Mouse (Mus musculus): ENCODE data around the gene Mthfd1l.

Mthfd1l gene

DNA sequence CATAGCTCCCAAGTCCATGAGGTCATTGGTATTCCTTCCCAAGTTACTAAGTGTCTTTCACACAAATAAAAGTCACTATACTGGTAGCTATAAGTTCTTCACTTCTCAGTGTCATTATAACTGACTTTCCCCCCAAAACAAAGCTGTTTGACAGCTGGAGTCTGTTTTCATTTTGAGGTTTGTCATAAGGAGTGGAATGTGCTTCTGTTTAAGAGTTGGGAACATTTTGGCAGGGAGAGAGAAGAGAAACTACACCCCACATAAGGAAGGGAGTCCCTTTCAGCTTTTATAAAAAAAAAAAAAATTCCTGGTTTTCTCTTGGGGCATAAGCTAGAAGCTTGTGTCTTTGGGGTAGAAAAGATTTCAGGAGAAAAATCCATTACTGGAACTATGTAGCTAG is 143.7 kb downstream of the Mthfd1l start:
- DNase-seq (ENCODE audit: inconsistent age in 2 of 2, low spot score in 1 of 2): no peak

DNA sequence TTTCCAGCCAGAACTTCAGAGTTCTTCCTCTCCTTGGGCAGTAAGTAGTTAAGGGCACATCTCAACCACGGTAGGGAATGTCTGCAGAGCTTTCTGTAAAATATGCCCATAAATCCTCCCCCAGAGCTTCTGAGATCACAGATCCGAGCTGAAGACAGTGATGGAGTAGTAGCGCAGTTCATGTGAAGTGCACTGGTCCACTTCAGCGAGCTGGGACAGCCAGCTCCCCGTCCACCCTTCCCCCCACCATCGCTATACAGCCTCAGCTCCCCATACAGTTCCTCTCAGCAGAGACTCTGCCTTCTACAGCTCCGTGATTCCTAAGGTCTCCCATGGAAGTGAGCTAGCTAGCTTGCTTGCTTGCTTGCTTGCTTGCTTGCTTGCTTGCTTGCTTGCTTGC is 144.2 kb downstream of the Mthfd1l start:
- DNase-seq (ENCODE audit: inconsistent age in 2 of 2, low spot score in 1 of 2): peak in 1 of 2 experiments; percentile 42

DNA sequence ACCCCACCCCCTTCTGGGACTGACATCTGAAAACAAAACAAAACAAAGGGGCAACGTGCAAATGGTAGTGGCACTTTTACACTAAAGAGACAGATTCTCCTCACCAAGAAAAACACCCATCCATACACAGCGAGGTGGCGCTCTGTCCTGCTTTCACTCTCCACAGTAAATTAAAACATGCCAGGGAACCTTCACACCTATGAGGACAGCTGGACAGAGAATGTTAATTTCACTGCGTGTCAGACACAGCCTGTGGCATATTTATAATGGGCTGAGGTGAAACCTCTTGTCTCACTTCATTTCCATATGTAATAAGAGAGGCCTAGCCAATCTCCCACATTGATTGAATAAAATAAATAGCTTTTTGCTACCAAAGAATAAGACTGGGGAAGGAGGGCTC is 146.4 kb downstream of the Mthfd1l start:
- DNase-seq (ENCODE audit: inconsistent age in 2 of 2, low spot score in 1 of 2): no peak

DNA sequence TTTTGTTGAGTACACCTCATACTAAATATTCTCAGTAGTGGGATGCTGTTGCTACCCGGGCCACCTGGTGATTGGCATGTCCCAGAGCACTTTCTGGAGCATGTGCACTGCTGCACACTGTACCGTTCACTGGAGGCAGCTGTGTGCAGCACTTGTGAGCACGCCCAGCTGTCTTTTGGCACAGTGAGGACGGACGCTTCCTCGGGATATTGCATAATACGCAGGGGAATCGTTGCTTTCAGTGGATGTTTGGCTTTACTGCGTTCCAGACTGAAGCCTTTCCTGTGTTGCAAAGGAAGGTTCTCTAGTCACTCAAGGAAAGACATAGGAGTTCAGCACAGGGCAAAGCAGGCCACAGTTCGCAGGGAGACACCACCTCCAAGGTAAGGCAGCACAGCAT is 147.8 kb downstream of the Mthfd1l start:
- DNase-seq (ENCODE audit: inconsistent age in 2 of 2, low spot score in 1 of 2): peak; percentile 45 to 69

DNA sequence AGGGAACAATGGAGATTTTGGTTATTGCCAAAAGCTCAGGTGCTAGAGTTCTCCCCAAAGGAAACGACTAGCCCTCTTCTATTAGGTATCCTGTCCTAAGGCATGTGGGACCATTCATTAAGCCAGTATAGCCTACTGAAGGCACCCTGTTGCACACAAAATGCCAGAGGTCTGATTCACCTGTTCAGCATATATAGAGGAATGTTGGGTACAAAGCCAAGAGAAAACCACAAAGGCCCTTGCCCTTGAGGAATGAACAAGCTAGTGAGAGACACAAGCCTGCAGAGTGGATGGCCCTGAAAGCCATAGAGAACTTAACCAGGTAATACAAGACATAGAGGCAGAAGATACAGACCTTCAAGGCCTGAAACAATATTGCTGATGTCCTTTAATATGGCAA is 148.3 kb downstream of the Mthfd1l start:
- DNase-seq (ENCODE audit: inconsistent age in 2 of 2, low spot score in 1 of 2): no peak

DNA sequence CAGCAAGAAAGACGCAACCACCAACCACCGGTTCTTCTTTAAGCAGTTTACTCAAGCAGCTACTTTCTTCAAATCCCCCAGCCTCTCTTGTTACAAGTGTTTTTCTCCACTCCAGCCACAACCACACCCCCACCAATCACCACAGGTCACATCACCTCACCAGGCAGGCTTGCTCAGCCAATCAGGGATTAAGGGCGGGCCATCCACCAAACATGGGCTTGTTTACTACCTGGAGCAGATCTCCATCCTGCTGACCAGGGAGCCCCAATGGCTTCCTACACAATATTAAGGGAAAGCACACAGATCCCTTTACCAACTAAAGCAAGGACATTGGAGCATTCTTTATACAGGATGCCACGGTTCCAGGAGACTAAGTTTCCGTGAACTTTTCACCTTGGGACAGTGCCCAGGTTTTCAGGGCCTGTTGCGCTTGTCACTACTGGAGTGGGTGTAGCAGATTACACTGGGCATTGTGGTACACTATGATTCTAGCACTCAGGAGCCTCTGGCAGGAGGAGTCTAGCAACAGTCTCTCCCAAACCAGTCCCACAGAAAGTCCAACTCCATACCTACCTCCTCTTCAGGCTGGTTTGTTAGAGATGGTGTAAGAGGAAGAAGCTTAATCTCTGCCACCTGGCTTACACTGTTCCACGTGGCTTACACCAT is 150.5 kb downstream of the Mthfd1l start:
- peak; percentile 23 to 66 for DNase-seq (ENCODE audit: inconsistent age in 2 of 2, low spot score in 1 of 2)

DNA sequence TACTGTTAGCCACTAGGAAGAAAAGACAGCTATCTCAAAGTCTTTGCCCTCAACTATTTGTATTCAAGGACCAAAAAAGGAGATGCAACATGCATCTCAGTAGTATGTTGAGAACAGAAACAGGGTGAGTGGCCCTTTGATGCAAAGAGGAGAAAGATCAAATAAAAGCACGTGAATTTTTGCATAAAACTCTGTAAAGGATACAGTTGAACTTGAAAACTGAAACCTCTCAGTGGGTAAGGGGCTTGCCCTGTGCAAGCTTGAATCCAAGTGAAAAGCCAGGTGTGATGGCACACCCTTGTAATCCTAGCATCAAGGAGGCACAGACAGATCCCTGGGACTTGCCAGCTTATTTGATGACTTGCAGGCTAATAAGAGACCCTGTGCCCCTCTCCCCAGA is 151.2 kb downstream of the Mthfd1l start:
- no peak for DNase-seq (ENCODE audit: inconsistent age in 2 of 2, low spot score in 1 of 2)

DNA sequence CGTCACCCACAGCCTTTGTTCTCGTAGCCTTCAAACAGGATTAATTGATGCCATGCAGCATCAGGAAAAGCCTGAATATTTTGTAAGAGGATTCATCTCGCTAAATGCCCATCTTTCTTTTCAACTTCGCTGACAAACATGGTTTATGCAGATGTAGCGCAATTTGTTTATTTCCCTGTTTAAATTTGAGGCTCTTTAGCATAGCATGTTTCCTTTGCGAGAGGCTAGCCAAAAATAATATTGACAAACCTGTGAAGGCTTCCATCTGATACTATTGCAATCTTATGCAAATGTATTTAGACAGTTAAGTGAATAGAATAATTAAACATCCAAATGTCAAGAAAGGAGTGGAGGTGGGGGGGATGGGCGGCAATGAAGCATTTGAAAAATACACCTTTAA is 152.3 kb downstream of the Mthfd1l start:
- DNase-seq (ENCODE audit: inconsistent age in 2 of 2, low spot score in 1 of 2): no peak

DNA sequence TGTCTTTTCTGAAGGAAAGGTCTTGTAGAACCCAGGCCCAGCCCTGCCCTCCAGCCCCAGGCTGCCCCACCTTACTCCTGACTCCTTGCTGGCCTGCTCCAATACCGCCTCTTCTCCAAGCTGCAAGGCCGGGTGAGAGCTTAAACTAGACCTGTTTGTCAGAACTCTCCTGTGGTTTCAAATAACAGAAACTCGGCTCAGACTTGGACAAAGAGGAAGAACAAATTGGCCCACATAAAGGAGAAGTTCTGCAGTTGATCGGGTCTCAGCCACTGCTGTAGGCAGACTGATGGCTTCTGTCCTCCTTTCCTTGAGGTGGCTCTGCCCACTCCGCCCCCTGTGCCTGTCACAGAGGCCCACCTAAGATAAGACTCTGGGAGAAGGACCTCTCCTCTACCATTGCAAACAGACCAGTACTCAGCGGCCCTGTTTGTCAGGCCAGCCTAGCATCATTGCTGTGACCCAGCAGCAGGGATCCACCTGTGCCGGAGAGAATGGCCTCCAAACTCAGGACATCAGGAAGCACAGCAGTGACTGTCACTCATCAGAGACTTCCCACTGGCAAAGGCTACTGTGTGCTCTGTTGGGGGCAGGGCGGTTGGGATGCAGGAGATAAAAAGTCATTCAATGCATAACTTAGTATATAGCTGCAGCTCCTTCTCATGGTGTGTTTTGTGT is 153.6 kb downstream of the Mthfd1l start:
- no peak for DNase-seq (ENCODE audit: inconsistent age in 2 of 2, low spot score in 1 of 2)

DNA sequence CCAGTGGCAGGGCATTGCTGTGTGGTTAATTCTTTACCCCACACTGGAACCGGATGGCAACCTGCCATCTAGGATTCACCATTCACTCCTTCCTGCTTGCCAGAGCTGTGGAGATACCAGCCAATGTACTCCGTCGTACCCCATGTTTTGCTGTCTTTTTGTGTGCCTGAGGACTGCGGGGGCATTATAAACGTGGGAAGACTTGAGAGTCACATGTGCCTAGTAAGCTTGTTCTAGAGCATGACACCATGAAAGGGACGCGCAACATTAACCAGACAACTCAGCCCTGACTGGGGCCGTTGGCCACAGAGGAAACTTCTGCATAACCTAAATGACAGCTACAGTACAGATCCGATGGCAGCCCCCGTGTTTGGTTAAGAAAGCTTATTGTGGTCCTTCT is 155.5 kb downstream of the Mthfd1l start:
- DNase-seq (ENCODE audit: inconsistent age in 2 of 2, low spot score in 1 of 2): no peak

DNA sequence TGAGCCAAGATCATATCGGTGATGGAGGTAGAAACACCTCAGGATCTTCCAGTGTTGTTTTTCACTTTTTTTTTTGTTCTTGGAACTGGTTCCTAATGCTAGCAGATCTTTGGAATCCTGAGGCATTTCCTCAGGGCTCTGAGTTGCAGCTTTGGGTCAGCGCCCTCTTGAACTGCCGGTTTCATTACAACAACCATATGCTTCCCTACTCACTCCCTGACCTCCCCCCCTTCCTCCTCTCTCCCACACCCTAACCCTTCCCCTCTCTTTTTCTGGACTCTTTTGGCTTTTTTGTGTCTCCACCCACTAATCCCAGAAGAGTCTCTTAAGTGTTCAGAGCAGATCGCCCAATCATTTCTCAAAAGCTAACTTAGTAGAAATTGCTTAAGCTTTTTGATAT is 156.0 kb downstream of the Mthfd1l start:
- no peak for DNase-seq (ENCODE audit: inconsistent age in 2 of 2, low spot score in 1 of 2)

DNA sequence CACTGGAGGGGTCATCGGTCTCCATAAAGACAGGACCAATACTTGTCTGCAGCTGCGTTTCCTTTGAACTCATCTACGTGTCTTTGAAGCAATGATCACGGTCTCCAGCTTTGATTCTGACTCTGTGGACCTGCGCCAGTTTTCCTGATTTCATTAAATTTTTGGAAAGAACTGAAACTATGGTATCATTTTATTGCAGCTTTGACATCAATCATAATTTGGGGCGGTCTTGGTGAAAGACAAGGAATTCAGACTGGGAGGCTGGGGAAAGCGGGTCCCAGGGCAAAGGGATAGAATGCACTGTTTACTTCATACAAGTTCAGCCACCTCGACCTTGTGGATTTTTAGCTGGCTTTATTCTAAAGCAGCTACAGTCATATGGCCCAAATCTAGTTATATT is 156.5 kb downstream of the Mthfd1l start:
- DNase-seq (ENCODE audit: inconsistent age in 2 of 2, low spot score in 1 of 2): no peak

DNA sequence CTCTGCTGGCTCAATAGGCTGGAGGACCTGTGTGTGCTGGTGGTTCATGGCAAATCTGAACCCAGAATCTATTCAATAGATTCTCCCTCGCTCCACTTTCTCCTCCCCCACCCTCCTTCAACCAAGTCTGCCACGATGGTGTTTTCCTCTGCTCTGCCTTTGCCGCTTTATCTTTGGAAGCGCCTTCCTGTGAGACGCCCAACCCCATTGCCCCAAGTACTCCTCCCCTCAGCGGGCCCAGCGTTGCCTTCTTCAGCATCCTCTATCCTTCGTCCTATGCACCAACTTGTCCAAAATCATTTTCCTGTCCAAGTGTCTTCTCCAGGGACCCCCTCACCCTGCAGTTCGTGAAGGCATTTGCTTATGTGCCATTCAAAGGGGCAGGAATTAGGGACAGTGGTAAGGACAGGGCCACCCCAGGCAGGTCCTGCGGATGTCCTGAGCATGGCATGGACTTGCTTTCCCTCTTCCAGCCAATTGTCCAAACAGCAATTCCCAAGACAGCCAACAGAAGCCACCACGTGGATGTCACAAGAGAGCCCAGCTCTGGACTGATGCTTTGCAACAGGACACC is 157.2 kb downstream of the Mthfd1l start:
- no peak for DNase-seq (ENCODE audit: inconsistent age in 2 of 2, low spot score in 1 of 2)

DNA sequence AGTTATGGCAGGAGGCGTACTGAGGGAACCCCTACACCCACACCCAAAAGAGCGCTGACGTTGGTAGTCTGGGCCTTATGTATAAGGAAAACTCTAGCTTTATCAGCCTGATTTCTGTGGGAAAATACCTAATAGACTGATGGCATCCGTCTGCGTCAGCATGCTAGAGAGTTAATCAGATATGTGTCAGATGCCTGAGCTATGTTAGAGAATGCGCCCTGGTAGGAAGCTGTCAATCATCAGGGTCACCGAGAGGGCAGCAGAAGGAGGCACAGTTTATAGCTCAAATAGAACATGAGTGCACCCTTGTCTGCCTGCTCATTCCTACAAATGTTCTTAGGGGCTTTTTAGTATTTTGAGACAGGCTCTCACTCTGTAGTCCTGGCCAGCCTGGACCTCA is 159.8 kb downstream of the Mthfd1l start:
- no peak for DNase-seq (ENCODE audit: inconsistent age in 2 of 2, low spot score in 1 of 2)

DNA sequence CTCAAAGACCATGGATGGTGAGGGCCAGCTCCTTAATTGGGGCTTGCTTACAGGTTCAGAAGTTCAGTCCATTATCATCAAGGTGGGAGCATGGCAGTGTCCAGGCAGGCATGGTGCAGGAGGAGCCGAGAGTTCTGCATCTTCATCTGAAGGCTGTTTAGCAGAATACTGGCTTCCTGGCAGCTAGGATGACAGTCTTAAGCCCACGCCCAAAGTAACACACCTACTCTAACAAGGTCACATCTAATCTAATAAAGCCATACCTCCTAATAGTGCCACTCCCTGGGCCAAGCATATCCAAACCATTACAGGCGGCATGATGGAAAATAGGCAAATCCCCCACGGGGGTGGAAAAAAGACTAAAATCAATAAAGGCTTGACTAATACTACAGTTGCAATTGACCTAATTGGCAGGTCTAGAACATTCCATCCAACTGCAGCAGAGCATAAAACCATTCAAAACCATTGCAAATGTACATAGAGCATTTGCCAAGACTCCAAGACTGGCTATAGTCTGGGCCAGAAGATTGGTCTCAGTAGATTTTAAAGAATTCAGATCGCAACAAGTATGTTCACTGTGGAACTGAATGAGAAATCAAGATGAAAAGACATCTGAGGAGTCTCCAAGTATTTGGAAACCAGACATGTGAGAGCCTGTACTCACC is 162.3 kb downstream of the Mthfd1l start:
- no peak for DNase-seq (ENCODE audit: inconsistent age in 2 of 2, low spot score in 1 of 2)

DNA sequence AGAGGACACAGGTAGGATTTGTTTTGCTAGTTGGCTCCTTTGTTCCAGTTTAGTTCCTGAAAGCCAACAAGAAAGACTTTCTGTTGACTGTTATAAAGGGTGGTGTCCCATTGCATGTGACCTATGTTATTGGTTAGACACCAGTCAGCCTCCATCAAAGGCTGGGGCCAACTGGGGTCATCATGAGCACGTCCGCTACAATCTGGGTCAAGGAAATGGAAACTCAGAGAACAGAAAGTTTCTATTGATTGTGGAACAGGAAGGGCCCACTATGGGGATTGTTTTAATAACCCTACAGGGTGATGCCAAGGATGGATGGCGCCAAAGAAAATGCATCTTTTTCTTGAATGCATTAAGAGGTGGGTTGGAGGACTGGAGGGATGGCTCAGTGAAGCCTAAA is 166.6 kb downstream of the Mthfd1l start:
- DNase-seq (ENCODE audit: inconsistent age in 2 of 2, low spot score in 1 of 2): no peak

DNA sequence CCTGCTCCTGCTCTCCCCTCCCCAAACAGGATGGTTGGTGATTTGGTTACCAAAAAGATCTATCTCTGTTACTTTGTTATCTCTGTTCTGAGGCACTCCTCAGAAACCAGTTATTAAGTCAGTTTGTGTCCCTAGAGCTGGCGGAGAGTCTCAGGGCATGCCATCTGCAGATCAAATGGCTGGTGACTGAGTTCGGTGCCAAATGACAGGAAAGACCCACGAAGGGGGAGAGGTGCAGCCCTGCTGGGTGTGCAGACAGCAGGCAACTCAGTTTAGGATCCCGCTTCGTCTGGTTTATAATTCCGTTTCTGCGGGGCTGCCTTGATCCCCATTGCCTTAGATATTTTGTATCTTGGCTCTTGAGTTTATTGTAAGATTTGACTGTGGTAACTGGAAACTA is 168.8 kb downstream of the Mthfd1l start:
- DNase-seq (ENCODE audit: inconsistent age in 2 of 2, low spot score in 1 of 2): no peak

DNA sequence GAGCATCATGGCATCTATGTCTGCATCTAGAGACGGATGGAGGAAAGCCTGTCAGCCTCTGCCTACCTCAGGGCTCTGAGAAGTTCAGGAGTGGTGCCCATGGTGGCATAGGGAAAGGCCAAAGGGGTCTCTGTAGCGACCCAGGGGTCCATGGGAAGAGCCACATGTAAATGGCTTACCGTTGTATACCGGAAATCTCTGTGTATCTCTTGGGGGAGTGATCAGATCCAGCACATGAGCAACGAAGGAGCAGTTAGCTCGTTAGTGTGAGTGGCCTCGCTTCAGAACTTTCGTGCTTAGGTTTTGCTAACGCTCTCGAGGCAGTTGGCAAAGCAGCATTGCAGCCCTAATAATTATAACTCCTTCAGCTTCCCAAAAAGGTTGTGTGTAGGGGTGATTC is 169.9 kb downstream of the Mthfd1l start:
- DNase-seq (ENCODE audit: inconsistent age in 2 of 2, low spot score in 1 of 2): no peak

DNA sequence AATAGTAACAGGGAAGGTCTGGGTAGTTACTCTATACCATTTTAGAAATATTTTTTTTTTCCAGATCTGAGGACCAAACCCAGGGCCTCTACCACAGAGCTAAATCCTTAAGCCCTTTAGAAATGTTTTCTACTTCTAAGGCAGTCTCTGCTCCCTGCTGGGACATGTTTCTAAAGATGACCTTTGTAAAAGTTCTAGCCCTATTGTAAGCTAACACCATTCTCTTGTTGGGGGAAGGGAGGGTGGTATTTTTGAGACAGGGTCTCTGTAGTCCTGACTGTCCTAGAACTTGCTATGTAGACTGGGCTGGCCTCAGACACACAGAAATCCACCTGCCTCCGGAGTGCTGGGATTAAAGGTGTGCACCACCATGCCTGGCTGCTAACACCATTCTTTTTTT is 170.5 kb downstream of the Mthfd1l start:
- no peak for DNase-seq (ENCODE audit: inconsistent age in 2 of 2, low spot score in 1 of 2)

DNA sequence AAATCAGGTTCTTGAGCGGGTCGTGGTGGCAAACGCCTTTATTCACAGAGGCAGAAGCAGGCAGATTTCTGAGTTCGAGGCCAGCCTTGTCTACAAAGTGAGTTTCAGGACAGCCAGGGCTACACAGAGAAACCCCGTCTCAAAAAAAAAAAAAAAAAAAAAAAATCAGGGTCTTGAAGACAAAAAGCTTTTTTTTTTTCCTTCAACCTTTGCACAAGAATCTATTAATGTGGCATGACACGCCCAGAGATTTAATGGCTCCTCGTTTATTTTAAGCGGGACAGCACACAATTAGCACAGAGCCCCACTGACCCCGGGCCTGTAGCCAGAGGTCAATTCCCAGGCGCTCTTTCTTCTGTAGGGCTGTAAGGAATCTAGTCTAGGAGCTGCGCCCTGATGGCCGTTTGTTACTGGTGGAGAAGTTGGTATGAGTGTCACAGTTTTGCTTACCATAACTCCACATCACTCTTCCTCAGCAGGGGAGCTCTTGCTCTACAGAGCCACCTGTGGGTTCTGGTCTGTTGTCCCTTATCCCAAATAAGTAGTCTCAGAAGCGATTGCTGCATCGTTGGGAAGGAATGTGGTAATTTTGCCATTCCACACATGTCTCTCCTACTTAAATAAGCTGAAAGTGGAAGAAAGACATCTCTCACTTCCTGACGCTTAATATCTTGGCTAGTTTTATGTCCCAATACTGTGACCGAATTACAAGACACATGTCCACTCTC is 172.3 kb downstream of the Mthfd1l start:
- peak in 1 of 2 experiments; percentile 31 for DNase-seq (ENCODE audit: inconsistent age in 2 of 2, low spot score in 1 of 2)

DNA sequence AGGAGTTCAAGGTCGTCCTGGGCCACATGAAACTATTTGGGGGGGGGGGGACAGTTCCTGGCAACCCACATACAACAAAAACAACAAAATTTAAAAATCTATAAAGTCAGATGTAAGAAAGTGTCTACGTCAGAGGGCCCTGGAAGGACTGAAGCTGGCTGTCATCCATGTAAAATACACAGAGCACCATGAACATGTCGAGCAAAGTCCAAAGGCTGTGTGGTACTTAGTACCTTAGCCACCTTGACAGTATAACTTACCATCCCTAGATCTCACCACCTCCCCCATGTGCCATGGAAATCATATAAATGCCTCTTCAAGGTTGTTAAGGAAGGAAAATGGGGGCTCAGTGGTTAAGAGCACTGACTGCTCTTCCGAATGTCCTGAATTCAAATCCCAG is 174.0 kb downstream of the Mthfd1l start:
- no peak for DNase-seq (ENCODE audit: inconsistent age in 2 of 2, low spot score in 1 of 2)
